Mouse (Mus musculus) erythroblast, embryonic 14.5 days (primary cell): ENCODE measurements around the gene Pcdh11x.

Experiments
- GATA1 ChIP-seq: IDR thresholded peaks from 2 replicates; pipeline ENCODE4 v1.6.1; 2012; ENCODE audit warnings: low read length, inconsistent platforms, mixed read lengths
- TAL1 ChIP-seq: IDR thresholded peaks from 3 replicates; pipeline ENCODE4 v1.6.1; 2012; ENCODE audit warnings: low read length, inconsistent platforms, mixed read lengths

DNA sequence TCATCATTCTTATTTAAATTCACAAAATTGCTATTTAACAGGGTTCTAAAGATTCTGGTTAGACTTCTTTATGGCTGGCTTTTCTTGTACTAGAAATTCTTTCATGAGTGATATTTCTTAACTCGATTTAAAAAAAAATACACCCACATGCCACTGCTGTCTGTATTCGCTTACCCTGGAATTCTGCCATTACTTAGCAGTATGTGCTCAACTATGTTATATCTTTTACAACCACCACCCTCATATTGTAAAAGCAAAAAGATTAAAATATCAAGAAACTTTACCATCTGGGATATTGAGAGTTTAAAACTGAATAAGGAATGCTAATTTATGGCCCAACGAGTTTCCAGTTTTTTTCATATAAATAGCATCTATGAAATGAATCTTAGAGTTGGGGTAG is 234.9 kb downstream of the Pcdh11x start:
- TF ChIP-seq TAL1 (no peak), GATA1 (no peak)
